In the genomic region with DNA sequence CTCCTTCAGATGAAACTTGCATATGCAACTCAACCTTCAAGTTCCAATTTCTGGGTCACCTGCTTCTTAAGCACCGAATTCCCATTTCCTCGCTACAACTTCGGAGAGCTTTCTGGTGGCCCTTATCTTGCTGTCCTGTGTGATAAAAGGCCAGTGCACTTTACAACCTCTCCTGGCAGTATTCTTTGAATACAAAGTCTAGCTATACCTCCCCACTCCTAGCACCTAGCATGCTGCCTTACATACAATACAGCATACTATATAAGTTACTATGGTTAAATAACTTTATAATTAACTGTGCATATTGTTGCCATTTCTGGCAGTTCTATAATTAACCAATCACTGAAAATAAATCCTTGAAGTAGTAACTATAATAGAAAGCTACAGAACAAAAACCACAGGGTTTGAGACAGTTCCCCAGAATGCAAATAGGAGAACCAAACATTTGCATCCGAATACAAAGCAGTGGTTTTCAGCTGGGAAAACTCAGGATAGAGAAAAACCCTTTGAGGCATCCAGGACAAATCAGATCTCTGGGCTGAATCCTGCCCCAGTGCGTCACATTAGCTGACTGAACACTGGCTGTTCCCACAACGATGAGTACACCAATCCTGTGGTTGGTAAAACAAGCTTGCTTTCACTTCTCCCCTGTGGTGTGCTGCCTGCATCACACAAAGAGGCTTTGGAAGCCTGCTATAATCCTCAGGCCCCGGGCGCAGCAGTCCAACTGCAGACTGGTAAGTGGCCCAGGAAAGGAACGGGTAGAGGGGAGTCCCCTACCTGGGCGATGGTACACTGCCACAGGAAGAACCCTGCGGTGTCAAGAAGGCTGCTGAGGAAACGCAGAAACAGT, we compare ENCODE assay signal across 8 mouse cellular contexts. TPM values are rescaled to one million over a fixed set of nuclear protein-coding genes. Genes with fewer than 3 reads are reported as not detected.
A peak's percentile ranks its signal among the peaks of the same experiment; 100 is the strongest.
DNase-seq lines count a peak whose midpoint lies in the region; ATAC-seq lines count a peak whose summit lies in the region.

A gene (plus strand): TSS at position 587 of the 853 bp plus-strand sequence.

- no peaks in the 10 kb centered on the region for H3K36me3 ChIP-seq in embryonic facial prominence, embryonic 12.5 days
- H3K36me3 ChIP-seq in heart, embryonic 15.5 days: no peaks in the 10 kb centered on the region
- H3K36me3 ChIP-seq in liver, embryonic 16.5 days (ENCODE audit: control insufficient read depth, insufficient read depth): no peaks in the 10 kb centered on the region

- DNase-seq in 3T3-L1 (ENCODE audit: low read depth, low spot score) (peak; percentile 72), ZHBTc4 (ENCODE audit: low read depth, low spot score) (peak; percentile 73)
- peak; percentile 17 to 39 for DNase-seq in kidney, postnatal 4 days
- peak; percentile 24 for DNase-seq in neural tube, embryonic 10.5 days (ENCODE audit: extremely low spot score, low spot score)
- peak; percentile 43 for DNase-seq in thymus, postnatal 25 days

- H3K9ac ChIP-seq in embryonic facial prominence, embryonic 12.5 days: 0 out of 2 replicates have a peak within 1 kb of the TSS, but pooled peaks have one; percentile 24
- no peak within 1 kb of the TSS for H3K9ac ChIP-seq in heart, embryonic 15.5 days
- no peak within 1 kb of the TSS for H3K9ac ChIP-seq in liver, embryonic 16.5 days (ENCODE audit: low read depth, low read length)

- ATAC-seq in embryonic facial prominence, embryonic 12.5 days (ENCODE audit: insufficient number of reproducible peaks, insufficient read depth, low FRiP score, low TSS enrichment): peak; percentile 69; the same call in 1 of the 2 replicates
- no peak for ATAC-seq in heart, embryonic 15.5 days (replicated peaks; ENCODE audit: insufficient number of reproducible peaks, insufficient read depth, low FRiP score, low read depth)
- ATAC-seq in liver, embryonic 16.5 days (ENCODE audit: low read depth): peak; percentile 21; the same call in 1 of the 2 replicates

- peaks cover 8% of the 10 kb centered on the region; the same call in 1 of the 2 replicates for H3K4me1 ChIP-seq in embryonic facial prominence, embryonic 12.5 days
- H3K4me1 ChIP-seq in heart, embryonic 15.5 days (replicated peaks): 0 out of 2 replicates have a peak, but pooled peaks cover 2% of the 10 kb centered on the region
- no peaks in the 10 kb centered on the region for H3K4me1 ChIP-seq in liver, embryonic 16.5 days (ENCODE audit: control insufficient read depth, low read depth, low read length)

- 25% methylated on average over 12 of the region's 12 CpGs for WGBS in embryonic facial prominence, embryonic 12.5 days
- 20% methylated on average over 12 of the region's 12 CpGs for WGBS in heart, embryonic 15.5 days
- WGBS in liver, embryonic 16.5 days (ENCODE audit: insufficient replicate concordance): 25% methylated on average over 12 of the region's 12 CpGs

- H3K27me3 ChIP-seq in embryonic facial prominence, embryonic 12.5 days: no peaks in the 10 kb centered on the region
- 0 out of 2 replicates have a peak, but pooled peaks cover 3% of the 10 kb centered on the region for H3K27me3 ChIP-seq in heart, embryonic 15.5 days
- H3K27me3 ChIP-seq in liver, embryonic 16.5 days (ENCODE audit: control insufficient read depth, insufficient read depth, low read depth, low read length): no peaks in the 10 kb centered on the region

- no peak within 1 kb of the TSS for H3K27ac ChIP-seq in embryonic facial prominence, embryonic 12.5 days
- no peak within 1 kb of the TSS; the same call in 1 of the 2 replicates for H3K27ac ChIP-seq in heart, embryonic 15.5 days
- no peak within 1 kb of the TSS for H3K27ac ChIP-seq in liver, embryonic 16.5 days (ENCODE audit: low read length)

- H3K4me2 ChIP-seq in embryonic facial prominence, embryonic 12.5 days (replicated peaks): peak within 1 kb of the TSS; percentile 36
- peak within 1 kb of the TSS; percentile 36; the same call in 1 of the 2 replicates for H3K4me2 ChIP-seq in heart, embryonic 15.5 days
- H3K4me2 ChIP-seq in liver, embryonic 16.5 days (ENCODE audit: low read depth, low read length): peak within 1 kb of the TSS; percentile 37; the same call in 1 of the 2 replicates

- no peaks in the 10 kb centered on the region for H3K9me3 ChIP-seq in embryonic facial prominence, embryonic 12.5 days
- no peaks in the 10 kb centered on the region for H3K9me3 ChIP-seq in heart, embryonic 15.5 days (replicated peaks)
- no peaks in the 10 kb centered on the region for H3K9me3 ChIP-seq in liver, embryonic 16.5 days (replicated peaks; ENCODE audit: control insufficient read depth, low read length)

- 0 out of 2 replicates have a peak within 1 kb of the TSS, but pooled peaks have one; percentile 12 for H3K4me3 ChIP-seq in embryonic facial prominence, embryonic 12.5 days
- no peak within 1 kb of the TSS for H3K4me3 ChIP-seq in heart, embryonic 15.5 days
- peak within 1 kb of the TSS; percentile 11; the same call in 1 of the 2 replicates for H3K4me3 ChIP-seq in liver, embryonic 16.5 days (ENCODE audit: low read depth, low read length)

RNA-seq across cellular contexts. Expression of the gene that starts here (rescaled TPM):
- polyA plus RNA-seq in embryonic facial prominence, embryonic 12.5 days (2016; fragmentation: Nextera tagmentation; extraction: Ambion mirVana): 3.3 and 5.1 TPM in 2 replicates
- polyA plus RNA-seq in heart, embryonic 15.5 days (2015; fragmentation: Nextera tagmentation; extraction: Ambion mirVana): 3.1 and 3.4 TPM in 2 replicates
- polyA plus RNA-seq in liver, embryonic 16.5 days (2015; fragmentation: Nextera tagmentation; extraction: Ambion mirVana): 12.0 and 13.3 TPM in 2 replicates
